Mouse (Mus musculus) brain, embryonic 14.5 days (tissue): Measurements from ENCODE around the gene Tmem184b.

Source experiments
- CTCF ChIP-seq: fragments of 200-500 bp; IDR thresholded peaks from 2 replicates; pipeline ENCODE4 v1.5.1; 2012; ENCODE audit warnings: inconsistent platforms, mild to moderate bottlenecking, moderate library complexity, borderline replicate concordance; ENCODE audit not compliant: insufficient read depth, insufficient read length; ENCODE audit errors: extremely low read depth
- POLR2A ChIP-seq: fragments of 200-500 bp; IDR thresholded peaks from 2 replicates; pipeline ENCODE4 v1.6.1; 2012; ENCODE audit warnings: mild to moderate bottlenecking, inconsistent platforms, borderline replicate concordance; ENCODE audit not compliant: poor library complexity, insufficient read depth, insufficient read length, severe bottlenecking; ENCODE audit errors: extremely low read depth

DNA sequence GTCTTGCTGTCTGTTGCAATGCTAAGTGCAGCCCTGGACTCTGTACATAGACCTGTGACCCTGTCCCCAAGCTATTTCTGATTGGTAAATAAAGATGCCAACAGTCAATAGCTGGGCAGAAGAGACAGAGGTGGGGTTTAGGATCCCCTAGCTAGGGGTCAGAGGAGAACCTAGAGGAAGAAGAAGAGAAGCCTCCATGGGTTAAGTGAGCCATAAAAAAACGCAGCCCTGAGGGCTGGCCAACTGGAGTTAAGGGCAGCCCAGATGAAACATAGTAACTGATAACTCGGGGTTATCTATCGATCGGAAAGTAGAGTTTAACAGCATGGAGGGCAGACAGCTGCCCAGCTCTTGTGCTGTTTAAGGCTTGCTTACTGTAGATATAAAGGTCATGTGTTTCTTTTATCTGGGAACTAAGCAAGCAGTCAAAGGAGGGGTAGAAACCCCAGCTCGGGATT is 81.6 kb downstream of the Tmem184b start:
- no peak for TF ChIP-seq POLR2A
- TF ChIP-seq CTCF = no peak
